Mouse (Mus musculus): Measurements from ENCODE around the gene Ikbke. TPM values are rescaled to one million over a fixed set of nuclear protein-coding genes. Genes with fewer than 3 reads are reported as not detected.

The Ikbke gene
- total and polyA plus RNA-seq, 3 experiments, result 14.0 to 43.8 (median 29.5) TPM

GRCm38 (mm10) chr1:131281731-131282130 lies 2.3 kb upstream of the Ikbke start:
- no peak overlapping the region for H3K27ac ChIP-seq (ENCODE audit: insufficient read depth, low read depth)
- H3K4me1 ChIP-seq (ENCODE audit: control insufficient read depth in 1 of 2, insufficient read depth in 2 of 2), result peaks cover 28 to 47% of the 10 kb centered on the region in 2 experiments
- peaks cover 0 to 22% of the 10 kb centered on the region in 2 experiments for H3K36me3 ChIP-seq (replicated peaks in 1 of 2; ENCODE audit: control insufficient read depth in 1 of 2, insufficient read depth in 1 of 2, low read length in 1 of 2)
- dilution Hi-C loops (cut with MboI; ENCODE audit: extremely low pct_ligation_motif_present, extremely low pct_unique_long_range_greater_than_20kb, low sequenced_read_pairs), result no loop called here
- H3K4me3 ChIP-seq (replicated peaks in 1 of 3; ENCODE audit: low read depth in 2 of 3, low read length in 2 of 3, poor library complexity in 1 of 3), result no peak overlapping the region
- DNase-seq (ENCODE audit: extremely low read depth), result no peak
- no peaks in the 10 kb centered on the region for H3K27me3 ChIP-seq (replicated peaks)
- TF ChIP-seq NELFE (IDR thresholded peaks at IDR 0.05; ENCODE audit: low read depth, low read length), result no peak
- no peak for TF ChIP-seq GABPA (IDR thresholded peaks at IDR 0.05; ENCODE audit: insufficient replicate concordance, low read depth, low read length)
- peak; percentile 42; the same call in 1 of the 2 replicates for TF ChIP-seq ZNF384 (IDR thresholded peaks at IDR 0.05; ENCODE audit: low read depth, low read length)
- peaks cover 18% of the 10 kb centered on the region for H3K79me2 ChIP-seq (replicated peaks; ENCODE audit: control insufficient read depth, extremely low read depth, insufficient read depth, poor library complexity, severe bottlenecking)
- no peak overlapping the region for H3K4me2 ChIP-seq (ENCODE audit: insufficient read depth, low read depth, poor library complexity, severe bottlenecking)
- no peak overlapping the region for H3K9ac ChIP-seq (ENCODE audit: insufficient read depth, low read depth)
- no peaks in the 10 kb centered on the region for H3K9me3 ChIP-seq (replicated peaks; ENCODE audit: low read length)
- in situ Hi-C loops (cut with MboI; ENCODE audit: low pct_ligation_motif_present, low pct_unique_long_range_greater_than_20kb, low sequenced_read_pairs), result no loop called here

- Histone ChIP-seq H3K36me3 (replicated peaks in 1 of 2; ENCODE audit: control insufficient read depth in 1 of 2, insufficient read depth in 1 of 2, low read length in 1 of 2) (peaks cover 7 to 23% of the 10 kb centered on the region in 2 experiments), H3K27ac (ENCODE audit: insufficient read depth, low read depth) (peak overlapping the region; percentile 38), H3K9ac (ENCODE audit: insufficient read depth, low read depth) (no peak overlapping the region), H3K9me3 (replicated peaks; ENCODE audit: low read length) (no peaks in the 10 kb centered on the region), H3K79me2 (replicated peaks; ENCODE audit: control insufficient read depth, extremely low read depth, insufficient read depth, poor library complexity, severe bottlenecking) (peaks cover 18% of the 10 kb centered on the region), H3K4me1 (ENCODE audit: control insufficient read depth in 1 of 2, insufficient read depth in 2 of 2) (peaks cover 28 to 60% of the 10 kb centered on the region in 2 experiments), H3K4me2 (ENCODE audit: insufficient read depth, low read depth, poor library complexity, severe bottlenecking) (peak overlapping the region; percentile 92), H3K27me3 (replicated peaks) (no peaks in the 10 kb centered on the region), H3K4me3 (replicated peaks in 1 of 3; ENCODE audit: low read depth in 2 of 3, low read length in 2 of 3, poor library complexity in 1 of 3) (peak overlapping the region in 2 of 3 experiments; percentile 62 to 83)
- TF ChIP-seq POLR2AphosphoS2 (IDR thresholded peaks at IDR 0.05; ENCODE audit: low read depth, low read length), result no peak
- TF ChIP-seq CHD2 (IDR thresholded peaks at IDR 0.05; ENCODE audit: low read length), result 0 out of 2 replicates have a peak, but pooled peaks have one; percentile 24
- 0 out of 2 replicates have a peak, but pooled peaks have one; percentile 27 for TF ChIP-seq ETS1 (conservative IDR thresholded peaks at IDR 0.05; ENCODE audit: low read depth, low read length)
- peak; percentile 46; the same call in 1 of the 2 replicates for TF ChIP-seq NELFE (IDR thresholded peaks at IDR 0.05; ENCODE audit: low read depth, low read length)
- 0 out of 2 replicates have a peak, but pooled peaks have one; percentile 59 for TF ChIP-seq MYC (IDR thresholded peaks at IDR 0.05; ENCODE audit: low read depth, low read length)
- TF ChIP-seq ELF1 (IDR thresholded peaks at IDR 0.05; ENCODE audit: low read depth, low read length), result no peak
- TF ChIP-seq MAZ (IDR thresholded peaks at IDR 0.05; ENCODE audit: low read depth, low read length), result peak; percentile 68
- TF ChIP-seq CHD1 (IDR thresholded peaks at IDR 0.05; ENCODE audit: low read depth, low read length), result no peak
- no peak for TF ChIP-seq MAFK (IDR thresholded peaks at IDR 0.05; ENCODE audit: insufficient replicate concordance, low read length)
- TF ChIP-seq POLR2A (IDR thresholded peaks at IDR 0.05; ENCODE audit: low read depth, low read length), result peak; percentile 51; the same call in 1 of the 2 replicates
- TF ChIP-seq ZC3H11A (IDR thresholded peaks at IDR 0.05; ENCODE audit: low read depth, low read length), result no peak
- peak; percentile 52; the same call in 1 of the 2 replicates for TF ChIP-seq EP300 (IDR thresholded peaks at IDR 0.05; ENCODE audit: low read length)
- TF ChIP-seq KAT2A (IDR thresholded peaks at IDR 0.05; ENCODE audit: insufficient replicate concordance, low read length), result no peak
- TF ChIP-seq MAX (IDR thresholded peaks at IDR 0.05; ENCODE audit: low read length), result peak; percentile 76
- no peak; the same call in 1 of the 2 replicates for TF ChIP-seq SIN3A (IDR thresholded peaks at IDR 0.05; ENCODE audit: low read length)
- TF ChIP-seq USF2 (conservative IDR thresholded peaks at IDR 0.05; ENCODE audit: low read depth, low read length), result no peak
- peak in 1 of 2 experiments; percentile 61; a peak in 3 of 4 replicates for TF ChIP-seq CTCF (conservative IDR thresholded peaks at IDR 0.05 in 1 of 2, IDR thresholded peaks at IDR 0.05 in 1 of 2; ENCODE audit: low read depth in 2 of 2, low read length in 2 of 2)
- TF ChIP-seq TBP (conservative IDR thresholded peaks at IDR 0.05; ENCODE audit: low read depth, low read length), result 0 out of 2 replicates have a peak, but pooled peaks have one; percentile 66
- no peak for TF ChIP-seq ZMIZ1 (IDR thresholded peaks at IDR 0.05; ENCODE audit: low read depth, low read length)
- peak; percentile 55; the same call in 1 of the 2 replicates for TF ChIP-seq IRF4 (IDR thresholded peaks at IDR 0.05; ENCODE audit: low read depth, low read length)
- TF ChIP-seq UBTF (IDR thresholded peaks at IDR 0.05; ENCODE audit: low read depth, low read length), result no peak
- no peak for TF ChIP-seq JUN (IDR thresholded peaks at IDR 0.05; ENCODE audit: insufficient read depth, low read depth, low read length)
- peak; percentile 76 for TF ChIP-seq MEF2A (IDR thresholded peaks at IDR 0.05; ENCODE audit: borderline replicate concordance, low read depth, low read length)
- TF ChIP-seq E2F4 (IDR thresholded peaks at IDR 0.05; ENCODE audit: insufficient replicate concordance, low read depth, low read length), result no peak
- no peak; the same call in 1 of the 2 replicates for TF ChIP-seq ZNF384 (IDR thresholded peaks at IDR 0.05; ENCODE audit: low read depth, low read length)
- TF ChIP-seq RAD21 (IDR thresholded peaks at IDR 0.05; ENCODE audit: low read depth, low read length), result peak; percentile 15
- no peak for TF ChIP-seq USF1 (IDR thresholded peaks at IDR 0.05; ENCODE audit: low read depth, low read length)
- TF ChIP-seq TCF12 (IDR thresholded peaks at IDR 0.05; ENCODE audit: low read depth, low read length), result peak; percentile 72
- in situ Hi-C loops (cut with MboI; ENCODE audit: low pct_ligation_motif_present, low pct_unique_long_range_greater_than_20kb, low sequenced_read_pairs) (no loop called here), dilution Hi-C loops (cut with MboI; ENCODE audit: extremely low pct_ligation_motif_present, extremely low pct_unique_long_range_greater_than_20kb, low sequenced_read_pairs) (no loop called here)
- DNase-seq (ENCODE audit: extremely low read depth), result peak; percentile 81
These were observed 874 bp upstream of the Ikbke start for GRCm38 (mm10) chr1:131280280-131280679.
